Mouse (Mus musculus) c-Kit-positive CD71-positive TER-119-positive erythroid progenitor cells, embryonic 14.5 days (primary cell): Measurements from ENCODE around the gene Mrps36.
A peak's percentile ranks its signal among the peaks of the same experiment; 100 is the strongest.
"Not testable (repeated sequence)": the region's sequence is repeated elsewhere in the genome, so short reads cannot be mapped to it uniquely, and the experiment has no call there.

Experiments used
- DNase-seq: peaks from one replicate; pipeline ENCODE4 v3.0.0-alpha.2; 2013; ENCODE audit warnings: low spot score

Mrps36 gene

GRCm38 (mm10) chr13:100731462-100732046 is 12.9 kb downstream of the Mrps36 start:
- not testable (repeated sequence) for DNase-seq

- DNase-seq, result peak; percentile 92
These were observed 13.6 kb downstream of the Mrps36 start, which contains the start of gene Cdk7 for GRCm38 (mm10) chr13:100730861-100731176. TSS of gene Cdk7 (minus strand) at chr13:100730939.

- no peak for DNase-seq
These were observed 14.2 kb downstream of the Mrps36 start for GRCm38 (mm10) chr13:100730153-100730860.

- DNase-seq, result not testable (repeated sequence)
These were observed 15.9 kb downstream of the Mrps36 start for GRCm38 (mm10) chr13:100728530-100728929.

GRCm38 (mm10) chr13:100728086-100728485 is 16.4 kb downstream of the Mrps36 start:
- no peak for DNase-seq

GRCm38 (mm10) chr13:100725194-100725593 is 19.3 kb downstream of the Mrps36 start:
- DNase-seq, result no peak

GRCm38 (mm10) chr13:100724051-100724754 is 20.3 kb downstream of the Mrps36 start:
- DNase-seq, result no peak

GRCm38 (mm10) chr13:100721656-100722055 is 22.8 kb downstream of the Mrps36 start:
- DNase-seq, result no peak

- no peak for DNase-seq
These were observed 29.0 kb downstream of the Mrps36 start for GRCm38 (mm10) chr13:100715467-100715866.

- no peak for DNase-seq
These were observed 38.3 kb downstream of the Mrps36 start for GRCm38 (mm10) chr13:100706206-100706605.

GRCm38 (mm10) chr13:100703468-100703867 is 41.0 kb downstream of the Mrps36 start:
- DNase-seq, result no peak

- no peak for DNase-seq
These were observed 45.6 kb downstream of the Mrps36 start for GRCm38 (mm10) chr13:100698866-100699265.

GRCm38 (mm10) chr13:100697541-100697940 is 46.9 kb downstream of the Mrps36 start:
- DNase-seq, result no peak

- no peak for DNase-seq
These were observed 56.9 kb downstream of the Mrps36 start for GRCm38 (mm10) chr13:100687513-100687912.
